Mouse (Mus musculus): ENCODE results near the gene Cdc16.

DNA sequence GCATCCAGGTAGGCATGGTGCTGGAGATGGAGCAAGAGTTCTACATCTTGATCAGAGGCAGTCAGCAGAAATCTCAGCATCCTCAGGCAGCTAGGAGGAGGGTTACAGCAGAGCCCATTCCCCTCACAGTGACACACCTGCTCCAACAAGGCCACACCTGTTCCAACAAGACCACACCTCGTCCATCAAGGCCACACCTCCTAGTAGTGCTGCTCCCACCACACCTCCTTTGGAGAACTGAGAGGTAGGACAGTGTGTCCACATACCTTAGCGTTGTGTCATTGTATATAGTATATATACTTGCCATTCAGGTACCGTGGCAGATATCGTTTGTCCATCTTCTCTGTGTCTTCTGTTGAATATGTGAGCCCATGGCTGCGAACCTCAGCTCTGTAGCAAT is 40.2 kb downstream of the Cdc16 start:
- TF ChIP-seq CHD1 (IDR thresholded peaks at IDR 0.05; ENCODE audit: low read depth, low read length) = no peak
- TF ChIP-seq CTCF (conservative IDR thresholded peaks at IDR 0.05 in 1 of 2, IDR thresholded peaks at IDR 0.05 in 1 of 2; ENCODE audit: low read depth in 2 of 2, low read length in 2 of 2) = no peak
- TF ChIP-seq MXI1 (IDR thresholded peaks at IDR 0.05; ENCODE audit: low read depth, low read length) = no peak
- TF ChIP-seq POLR2A (IDR thresholded peaks at IDR 0.05; ENCODE audit: low read depth, low read length) = no peak
- TF ChIP-seq JUND (conservative IDR thresholded peaks at IDR 0.05; ENCODE audit: low read depth, low read length) = no peak
- no peak for TF ChIP-seq ZC3H11A (IDR thresholded peaks at IDR 0.05; ENCODE audit: low read depth, low read length)

Measured in CH12.LX (cell line).